In the genomic region with DNA sequence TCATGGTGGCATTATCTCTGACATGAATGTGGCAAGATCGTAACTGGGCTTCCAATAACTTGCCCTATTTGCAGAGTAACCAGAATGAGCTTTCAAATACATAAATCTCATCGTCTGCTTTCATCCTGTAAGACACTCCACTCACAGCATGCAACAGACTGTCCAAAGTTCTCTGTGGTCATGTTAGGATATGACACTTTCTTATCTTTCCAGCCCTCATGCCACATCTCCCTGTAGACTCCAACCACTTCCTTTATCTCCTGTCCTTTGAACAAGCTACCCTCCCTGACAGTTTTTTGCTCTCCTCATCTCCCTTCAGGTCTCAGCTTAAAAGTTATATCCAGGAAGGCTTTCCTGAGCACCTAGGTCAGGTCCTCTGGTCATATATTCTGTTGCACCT, we compare ENCODE assay signal across 22 mouse cellular contexts. TPM values are rescaled to one million over a fixed set of nuclear protein-coding genes. Genes with fewer than 3 reads are reported as not detected.
A peak's percentile ranks its signal among the peaks of the same experiment; 100 is the strongest.
DNase-seq lines count a peak whose midpoint lies in the region; ATAC-seq lines count a peak whose summit lies in the region.
"Had no signal": no experiment of that assay in that cellular context is flagged by ENCODE, and none has a peak within 500 bp of the region (broad histone marks: within the 10 kb centered on the region; RNA-seq: fewer than 3 reads in every experiment).

No protein-coding gene starts in this region.

- peaks cover 12% of the 10 kb centered on the region for H3K4me1 ChIP-seq in hindbrain, embryonic 13.5 days (replicated peaks)
- peaks cover 6% of the 10 kb centered on the region; the same call in 1 of the 2 replicates for H3K4me1 ChIP-seq in hindbrain, embryonic 12.5 days
- peaks cover 10% of the 10 kb centered on the region; the same call in 1 of the 2 replicates for H3K4me1 ChIP-seq in forebrain, embryonic 13.5 days

- DNase-seq in CD4-positive helper T cell, adult 2 months (ENCODE audit: low read depth, low spot score) = peak; percentile 40
- peak; percentile 82 for DNase-seq in MEL-GATA-1-ER (ENCODE audit: extremely low read depth, low read depth)
- DNase-seq in spleen, postnatal 36 days (ENCODE audit: low spot score in 2 of 2) = no peak
- DNase-seq: adrenal gland, postnatal 25 days; B cell, adult 2 months; cerebellum, adult 11 months; heart, adult 11 months; kidney, adult 2 months; kidney, postnatal 10 days; right cerebral cortex, postnatal 14 days; spleen, adult 18-20 months; thymus, postnatal 4 days had no signal

- H3K4me2 ChIP-seq in hindbrain, embryonic 13.5 days = 0 out of 2 replicates have a peak overlapping the region, but pooled peaks have one; percentile 78
- H3K4me2 ChIP-seq in hindbrain, embryonic 12.5 days (replicated peaks) = no peak overlapping the region
- H3K4me2 ChIP-seq in forebrain, embryonic 13.5 days = no peak overlapping the region
- H3K4me2 ChIP-seq: limb, embryonic 15.5 days had no signal

- H3K9me3 ChIP-seq in hindbrain, embryonic 13.5 days = no peaks in the 10 kb centered on the region
- no peaks in the 10 kb centered on the region for H3K9me3 ChIP-seq in hindbrain, embryonic 12.5 days (replicated peaks)
- H3K9me3 ChIP-seq in forebrain, embryonic 13.5 days (replicated peaks) = no peaks in the 10 kb centered on the region
- H3K9me3 ChIP-seq: forebrain, embryonic 10.5 days; heart, embryonic 15.5 days; hindbrain, embryonic 10.5 days; limb, embryonic 15.5 days; midbrain, embryonic 15.5 days; neural tube, embryonic 15.5 days had no signal

- 88% methylated on average over 2 of the region's 2 CpGs for WGBS in hindbrain, embryonic 13.5 days
- 89% methylated on average over 2 of the region's 2 CpGs for WGBS in hindbrain, embryonic 12.5 days
- WGBS in forebrain, embryonic 13.5 days = 92% methylated on average over 2 of the region's 2 CpGs

- no peaks in the 10 kb centered on the region for H3K36me3 ChIP-seq in hindbrain, embryonic 13.5 days
- H3K36me3 ChIP-seq in hindbrain, embryonic 12.5 days = peaks cover 1% of the 10 kb centered on the region; the same call in 1 of the 2 replicates
- H3K36me3 ChIP-seq in forebrain, embryonic 13.5 days (ENCODE audit: poor library complexity, severe bottlenecking) = no peaks in the 10 kb centered on the region
- H3K36me3 ChIP-seq: forebrain, embryonic 10.5 days; heart, embryonic 15.5 days; hindbrain, embryonic 10.5 days; limb, embryonic 15.5 days; midbrain, embryonic 15.5 days had no signal

- no peak overlapping the region for H3K4me3 ChIP-seq in hindbrain, embryonic 13.5 days
- no peak overlapping the region for H3K4me3 ChIP-seq in hindbrain, embryonic 12.5 days
- no peak overlapping the region for H3K4me3 ChIP-seq in forebrain, embryonic 13.5 days
- H3K4me3 ChIP-seq: heart, embryonic 15.5 days had no signal

- H3K27me3 ChIP-seq in hindbrain, embryonic 13.5 days = no peaks in the 10 kb centered on the region
- H3K27me3 ChIP-seq in hindbrain, embryonic 12.5 days = no peaks in the 10 kb centered on the region
- H3K27me3 ChIP-seq in forebrain, embryonic 13.5 days = 0 out of 2 replicates have a peak, but pooled peaks cover 15% of the 10 kb centered on the region
- H3K27me3 ChIP-seq: heart, embryonic 15.5 days; limb, embryonic 15.5 days; midbrain, embryonic 15.5 days had no signal

- H3K9ac ChIP-seq in hindbrain, embryonic 13.5 days = no peak overlapping the region
- no peak overlapping the region for H3K9ac ChIP-seq in hindbrain, embryonic 12.5 days
- no peak overlapping the region for H3K9ac ChIP-seq in forebrain, embryonic 13.5 days
- H3K9ac ChIP-seq: heart, embryonic 15.5 days; limb, embryonic 15.5 days; midbrain, embryonic 15.5 days; neural tube, embryonic 15.5 days had no signal

- ATAC-seq in hindbrain, embryonic 13.5 days (ENCODE audit: low FRiP score) = no peak
- no peak for ATAC-seq in hindbrain, embryonic 12.5 days (ENCODE audit: low FRiP score)
- peak; percentile 45 for ATAC-seq in megakaryocyte progenitor cell, adult 5-6 weeks (replicated peaks; ENCODE audit: poor library complexity)
- ATAC-seq in forebrain, embryonic 13.5 days = no peak
- ATAC-seq: midbrain, embryonic 15.5 days had no signal

- H3K27ac ChIP-seq in hindbrain, embryonic 13.5 days = no peak overlapping the region
- H3K27ac ChIP-seq in hindbrain, embryonic 12.5 days = no peak overlapping the region
- no peak overlapping the region for H3K27ac ChIP-seq in forebrain, embryonic 13.5 days
- H3K27ac ChIP-seq: forebrain, embryonic 10.5 days; heart, embryonic 15.5 days; hindbrain, embryonic 10.5 days; limb, embryonic 15.5 days; midbrain, embryonic 15.5 days; neural tube, embryonic 15.5 days had no signal

RNA-seq across cellular contexts. Expression of a gene that starts 1.6 kb away (rescaled TPM):
- 14.8 and 15.3 TPM in 2 replicates for polyA plus RNA-seq in hindbrain, embryonic 13.5 days (2015; fragmentation: Nextera tagmentation; extraction: Ambion mirVana)
- polyA plus RNA-seq in hindbrain, embryonic 12.5 days (2016; fragmentation: Nextera tagmentation; extraction: Ambion mirVana) = 12.2 and 17.9 TPM in 2 replicates
- total RNA-seq in megakaryocyte progenitor cell, adult 5-6 weeks (2015) = 12.5 and 13.5 TPM in 2 replicates
- 25.1 and 31.1 TPM in 2 replicates for total RNA-seq in megakaryocyte progenitor cell, adult 5-6 weeks (2017)
- polyA plus RNA-seq in forebrain, embryonic 13.5 days (2015; fragmentation: Nextera tagmentation; extraction: Ambion mirVana) = 9.3 and 10.6 TPM in 2 replicates

RNA-seq across cellular contexts. Expression of a gene that starts 18.8 kb away (rescaled TPM):
- polyA plus RNA-seq in hindbrain, embryonic 13.5 days (2015; fragmentation: Nextera tagmentation; extraction: Ambion mirVana) = 2.4 TPM in 2 replicates
- 4.8 and 5.1 TPM in 2 replicates for polyA plus RNA-seq in hindbrain, embryonic 12.5 days (2016; fragmentation: Nextera tagmentation; extraction: Ambion mirVana)
- total RNA-seq in megakaryocyte progenitor cell, adult 5-6 weeks (2015) = 6.2 TPM in 2 replicates
- 4.6 and 5.2 TPM in 2 replicates for total RNA-seq in megakaryocyte progenitor cell, adult 5-6 weeks (2017)
- 1.3 and 1.6 TPM in 2 replicates for polyA plus RNA-seq in forebrain, embryonic 13.5 days (2015; fragmentation: Nextera tagmentation; extraction: Ambion mirVana)

RNA-seq across cellular contexts. Expression of a gene that starts 46.6 kb away (rescaled TPM):
- polyA plus RNA-seq in hindbrain, embryonic 13.5 days (2015; fragmentation: Nextera tagmentation; extraction: Ambion mirVana) = 201 and 209 TPM in 2 replicates
- polyA plus RNA-seq in hindbrain, embryonic 12.5 days (2016; fragmentation: Nextera tagmentation; extraction: Ambion mirVana) = 188 and 189 TPM in 2 replicates
- 56.7 and 57.1 TPM in 2 replicates for total RNA-seq in megakaryocyte progenitor cell, adult 5-6 weeks (2015)
- 118 and 130 TPM in 2 replicates for total RNA-seq in megakaryocyte progenitor cell, adult 5-6 weeks (2017)
- 190 and 212 TPM in 2 replicates for polyA plus RNA-seq in forebrain, embryonic 13.5 days (2015; fragmentation: Nextera tagmentation; extraction: Ambion mirVana)

Comparison
In these comparisons a context has a peak if more than half of its experiments do, and no peak if none do; other contexts are left out.
1. DNase-seq: peak in CD4-positive helper T cell, adult 2 months (single experiment) and MEL-GATA-1-ER (single experiment); none in spleen, postnatal 36 days (0 of 2).